Mouse (Mus musculus) cortical plate, adult 2 months (tissue): ENCODE data around the gene Ppp2r5d.

ENCODE experiments used
- CTCF ChIP-seq: fragments of 200-500 bp; IDR thresholded peaks from 2 replicates; pipeline ENCODE4 v1.5.1; 2011; ENCODE audit warnings: mild to moderate bottlenecking, control low read depth, low read length; ENCODE audit not compliant: insufficient read depth; ENCODE audit errors: extremely low read depth
- POLR2A ChIP-seq: fragments of 200-500 bp; IDR thresholded peaks from 2 replicates; pipeline ENCODE4 v1.6.1; 2011; ENCODE audit warnings: mild to moderate bottlenecking, low read length, control low read depth; ENCODE audit not compliant: insufficient read depth; ENCODE audit errors: extremely low read depth

- TF ChIP-seq CTCF (no peak), POLR2A (no peak)
Measured at GRCm38 (mm10) chr17:46647279-46647678, 57.6 kb downstream of the Ppp2r5d start.
